Mouse (Mus musculus): ENCODE measurements around the gene Ube2s. TPM values are rescaled to one million over a fixed set of nuclear protein-coding genes. Genes with fewer than 3 reads are reported as not detected.

Ube2s gene
- 193 and 283 TPM in 2 replicates for polyA plus RNA-seq (2012; rRNA removed; ENCODE audit: low replicate concordance)

DNA sequence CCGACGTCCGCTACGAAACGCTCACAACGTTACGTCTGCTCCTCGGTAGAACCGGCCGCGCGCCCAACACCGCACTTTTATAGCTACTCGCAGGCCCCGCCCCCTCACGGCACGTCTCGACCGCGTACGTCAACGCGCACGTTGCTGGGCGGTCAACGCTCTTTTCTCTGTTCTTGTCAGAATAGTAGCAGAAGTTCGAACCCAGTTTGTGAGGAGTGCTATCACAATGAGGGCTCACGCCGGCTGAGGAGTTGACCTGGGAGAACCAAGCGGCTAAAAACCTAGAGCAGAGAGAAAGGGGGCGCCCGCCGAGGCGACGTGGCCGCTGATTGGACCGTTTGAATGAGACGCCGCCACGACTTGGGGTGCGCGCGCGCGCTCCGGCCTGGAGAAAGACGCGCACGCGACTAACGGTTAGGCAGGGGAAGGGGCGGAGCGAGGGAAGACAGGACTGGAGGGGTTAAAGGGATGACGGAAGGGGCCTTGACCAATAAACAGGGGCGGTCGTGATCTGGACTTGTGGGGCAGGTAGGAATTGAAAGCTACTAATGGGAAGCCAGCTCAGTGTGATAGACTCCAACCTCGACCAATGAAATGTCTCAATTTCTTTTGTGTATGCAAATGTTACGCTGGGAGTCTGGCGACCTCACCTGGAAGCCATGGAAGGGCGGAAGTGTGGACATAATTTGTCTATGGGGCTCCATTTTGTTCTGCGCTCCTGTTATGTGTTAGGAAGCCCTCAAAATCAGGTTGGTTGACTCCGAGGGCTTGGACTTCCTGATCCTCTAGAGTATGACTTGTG, at the start of gene Ube2s:
TSS of gene Ube2s (minus strand) at position 288 of the 802 bp plus-strand sequence.

DNA sequence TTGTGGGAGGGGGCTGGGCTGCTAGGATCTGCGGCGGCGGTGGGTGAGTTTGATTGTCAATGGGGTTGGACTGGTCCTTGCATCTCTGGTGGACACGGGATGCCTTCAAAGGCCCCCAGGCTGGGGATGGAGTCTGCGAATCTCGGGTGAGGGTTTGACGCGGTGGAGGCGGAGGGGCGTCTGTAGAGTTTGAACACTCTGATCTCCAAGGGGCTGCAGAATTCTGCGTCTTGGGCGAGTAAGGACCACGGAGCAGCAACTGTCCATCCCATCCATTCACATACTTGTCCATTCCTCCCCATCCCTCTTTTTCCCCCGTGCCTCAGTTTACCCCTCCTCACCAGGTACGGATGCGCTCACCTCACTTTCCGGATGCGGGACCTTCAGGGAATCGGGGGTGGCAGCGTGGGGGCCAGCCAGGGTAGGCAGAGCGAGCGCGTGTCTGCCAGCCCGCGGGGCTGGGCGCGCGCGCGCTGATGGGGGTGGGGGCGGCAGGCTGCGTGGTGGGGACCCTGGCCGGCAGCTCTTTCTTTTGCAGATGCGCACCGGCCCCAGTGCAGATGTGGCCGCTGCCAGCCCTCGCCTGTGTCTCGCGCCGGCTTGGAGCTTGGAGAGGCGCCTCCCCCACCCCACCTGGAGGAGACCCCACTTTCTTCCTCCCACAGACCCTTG, 32.0 kb upstream of the Ube2s start, which contains the start of gene Shisa7:
TSS of gene Shisa7 (minus strand) at position 452 of the 672 bp plus-strand sequence.

DNA sequence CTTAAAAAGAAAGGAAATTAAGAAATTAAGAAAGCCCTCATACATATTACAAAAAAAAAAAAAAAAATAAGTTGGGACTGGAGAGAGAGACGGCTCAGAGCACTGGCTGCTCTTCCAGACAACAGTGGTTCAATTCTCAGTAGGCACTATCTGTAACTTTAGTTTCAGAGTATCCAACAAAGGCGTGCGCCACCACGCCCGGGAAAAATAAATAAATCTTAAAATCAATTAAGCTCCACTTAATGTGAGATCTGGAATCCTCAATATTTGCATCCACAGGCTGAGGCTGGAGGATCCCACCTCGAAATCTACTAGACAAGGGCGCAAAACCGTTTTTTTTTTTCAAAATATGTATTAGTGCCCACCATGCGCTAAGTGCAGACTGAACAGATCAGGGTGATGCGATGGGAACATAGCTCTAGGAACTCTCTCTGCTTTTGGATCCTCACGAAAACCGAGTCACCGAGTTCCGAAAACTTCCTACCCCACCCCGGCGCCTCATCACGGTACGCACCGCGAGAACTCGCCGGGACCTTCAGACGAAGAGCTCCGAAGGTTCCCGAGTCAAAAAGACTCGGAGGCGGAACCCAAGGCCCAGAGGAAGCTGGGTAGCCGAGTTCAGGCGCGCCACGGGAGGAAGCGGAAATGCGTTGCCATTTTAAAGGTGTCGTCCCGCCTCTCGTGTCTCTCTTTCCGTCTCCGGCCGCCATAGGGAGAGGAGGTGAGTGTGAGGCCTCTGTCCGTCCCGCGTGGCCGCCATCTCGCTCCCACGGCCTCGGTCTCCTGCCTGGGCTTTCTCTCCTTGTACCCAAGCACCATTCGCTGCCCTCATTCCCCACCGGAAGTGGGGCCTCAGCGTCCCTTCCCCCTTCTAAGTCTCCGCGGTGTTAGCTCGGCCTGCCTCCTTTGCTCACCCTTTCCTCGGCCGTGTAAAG, 19.8 kb downstream of the Ube2s start, which contains the start of gene Rpl28:
TSS of gene Rpl28 (plus strand) at position 597 of the 935 bp plus-strand sequence.

DNA sequence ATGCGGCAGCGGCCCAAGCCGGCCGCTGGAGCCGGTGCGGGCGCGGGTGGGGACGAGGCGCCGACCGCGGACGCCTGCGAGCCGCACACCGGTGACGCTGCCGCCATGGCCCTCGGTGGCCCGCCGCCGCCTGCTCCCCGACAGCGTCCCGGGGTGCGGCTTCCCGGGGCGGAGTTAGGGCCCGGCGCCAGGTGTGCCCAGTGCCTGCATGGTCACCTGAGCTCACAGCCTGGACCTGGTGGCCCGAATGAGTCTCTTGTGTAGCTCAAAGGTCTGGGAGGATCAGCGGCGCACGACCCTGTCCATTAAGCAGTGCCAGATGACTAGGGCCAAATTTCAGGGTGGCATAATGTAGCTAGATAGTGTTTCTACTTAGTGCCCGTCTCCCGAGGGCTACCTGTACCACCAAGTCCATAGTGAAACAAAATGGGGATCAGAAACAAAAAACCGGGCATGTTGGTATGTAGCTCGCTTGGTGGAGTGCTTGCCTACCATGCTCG, 22.9 kb downstream of the Ube2s start, which contains the start of gene Tmem238:
TSS of gene Tmem238 (minus strand) at position 221 of the 500 bp plus-strand sequence.

DNA sequence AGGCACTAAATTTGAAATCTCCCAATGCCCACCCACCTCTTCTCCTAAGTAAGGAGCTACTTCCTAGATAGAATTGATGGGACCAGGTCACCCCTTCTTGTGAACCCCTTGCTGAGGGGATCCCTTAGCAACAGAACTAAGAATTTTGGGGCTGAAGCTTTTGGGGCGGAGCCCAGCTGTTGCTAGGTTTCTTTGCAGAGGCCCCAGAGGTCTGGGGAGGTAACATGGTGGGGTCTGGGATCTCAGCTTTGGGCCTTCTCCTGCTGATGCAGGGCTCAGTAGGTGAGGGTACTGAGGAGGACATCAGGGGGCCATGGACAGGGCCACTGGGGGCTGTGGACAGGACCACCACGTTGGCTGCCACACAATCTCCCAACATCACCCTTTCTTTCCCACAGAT, 29.6 kb downstream of the Ube2s start, which contains the start of the genes Il11 and Tmem190:
TSS of gene Il11 (minus strand) at position 101 of the 400 bp plus-strand sequence.
TSS of gene Tmem190 (plus strand) at position 179 of the 400 bp plus-strand sequence.

DNA sequence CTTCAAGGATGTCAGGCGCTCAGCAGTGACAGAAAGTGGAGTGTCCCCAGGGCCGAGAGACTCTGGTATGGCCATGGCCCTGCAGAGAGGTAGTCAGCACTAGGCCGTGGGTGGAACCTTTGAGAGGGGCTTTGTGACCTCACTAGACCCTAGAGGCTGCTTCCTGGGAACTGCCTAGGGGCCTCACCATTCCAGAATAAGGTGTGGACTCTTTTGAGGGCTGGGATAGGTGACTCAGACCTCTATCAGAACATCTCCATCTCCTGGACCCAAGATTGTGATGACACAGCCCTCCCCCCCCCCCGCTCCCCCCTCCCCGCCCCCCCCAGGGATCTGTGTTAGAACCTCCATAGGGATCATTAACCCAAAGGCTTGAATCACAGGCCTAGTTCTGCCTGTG, 41.2 kb downstream of the Ube2s start, which contains the start of gene Fam71e2:
TSS of gene Fam71e2 (minus strand) at position 101 of the 400 bp plus-strand sequence.

DNA sequence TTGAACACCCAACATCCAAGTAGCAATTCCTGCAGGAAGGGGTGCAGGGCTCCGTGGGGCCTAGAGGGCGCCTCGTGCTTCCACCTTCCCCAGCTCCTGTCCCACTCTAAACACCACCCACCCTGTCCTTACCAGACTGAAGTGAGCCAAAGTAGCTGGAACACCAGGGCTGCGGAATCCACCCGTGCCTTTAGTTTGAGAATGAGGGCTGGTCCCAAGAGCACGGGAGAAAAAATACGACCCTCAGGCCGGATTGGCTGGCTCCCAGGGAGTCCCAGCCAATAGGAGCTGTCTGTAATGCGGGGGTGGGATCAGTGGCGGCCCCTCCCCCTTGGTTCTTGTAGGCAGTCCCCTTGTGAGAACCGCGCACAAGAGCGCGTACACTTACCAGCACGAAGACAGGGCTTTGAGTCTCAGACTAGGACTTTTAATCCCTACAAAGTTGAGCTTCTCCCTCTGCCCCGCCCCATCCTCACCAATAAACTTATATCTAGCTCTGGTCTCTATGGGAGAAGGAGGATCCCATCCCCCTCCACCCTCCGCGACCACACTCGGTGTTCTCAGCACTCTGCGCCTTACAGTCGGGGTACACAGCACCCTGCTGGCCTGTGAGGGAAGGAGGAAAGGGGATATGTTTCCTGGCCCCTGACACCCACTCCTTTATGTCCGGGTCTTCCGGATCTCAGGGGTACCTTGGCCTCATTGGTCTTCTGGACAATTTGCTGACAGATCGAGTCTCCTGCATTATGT, 59.4 kb downstream of the Ube2s start, which contains the start of gene Cox6b2:
TSS of gene Cox6b2 (minus strand) at position 274 of the 750 bp plus-strand sequence.

Other genes starting within 250 kb of the Ube2s start
- 0.06 TPM in 1 of 2 replicates, not detected in the other for gene Ptprh, start 208.5 kb downstream of the Ube2s start, polyA plus RNA-seq (2012; rRNA removed; ENCODE audit: low replicate concordance)
- 14.9 and 19.6 TPM in 2 replicates for gene Tmem86b, start 181.2 kb downstream of the Ube2s start, polyA plus RNA-seq (2012; rRNA removed; ENCODE audit: low replicate concordance)
- gene Ppp6r1, start 153.6 kb downstream of the Ube2s start, polyA plus RNA-seq (2012; rRNA removed; ENCODE audit: low replicate concordance), result 109 and 135 TPM in 2 replicates
- 29.8 and 46.7 TPM in 2 replicates for gene Hspbp1, start 127.5 kb downstream of the Ube2s start, polyA plus RNA-seq (2012; rRNA removed; ENCODE audit: low replicate concordance)
- gene Brsk1, start 122.0 kb downstream of the Ube2s start, polyA plus RNA-seq (2012; rRNA removed; ENCODE audit: low replicate concordance), result 4.4 and 6.0 TPM in 2 replicates
- gene Tmem150b, start 87.3 kb downstream of the Ube2s start, polyA plus RNA-seq (2012; rRNA removed; ENCODE audit: low replicate concordance), result 2.0 and 2.5 TPM in 2 replicates
- gene Kmt5c, start 72.5 kb downstream of the Ube2s start, polyA plus RNA-seq (2012; rRNA removed; ENCODE audit: low replicate concordance), result 95.7 and 216 TPM in 2 replicates
- 13.8 and 18.7 TPM in 2 replicates for gene Cox6b2, start 59.5 kb downstream of the Ube2s start, polyA plus RNA-seq (2012; rRNA removed; ENCODE audit: low replicate concordance)
- gene Fam71e2, start 41.3 kb downstream of the Ube2s start, polyA plus RNA-seq (2012; rRNA removed; ENCODE audit: low replicate concordance), result 0.10 TPM in 1 of 2 replicates, not detected in the other
- gene Il11, start 29.7 kb downstream of the Ube2s start, polyA plus RNA-seq (2012; rRNA removed; ENCODE audit: low replicate concordance), result 0.36 and 0.78 TPM in 2 replicates
- not detected in 2 replicates for gene Tmem190, start 29.7 kb downstream of the Ube2s start, polyA plus RNA-seq (2012; rRNA removed; ENCODE audit: low replicate concordance)
- gene Tmem238, start 22.9 kb downstream of the Ube2s start, polyA plus RNA-seq (2012; rRNA removed; ENCODE audit: low replicate concordance), result 18.4 and 84.5 TPM in 2 replicates
- 252 and 384 TPM in 2 replicates for gene Rpl28, start 19.7 kb downstream of the Ube2s start, polyA plus RNA-seq (2012; rRNA removed; ENCODE audit: low replicate concordance)
- gene Shisa7, start 32.1 kb upstream of the Ube2s start, polyA plus RNA-seq (2012; rRNA removed; ENCODE audit: low replicate concordance), result 0.54 and 1.0 TPM in 2 replicates
- gene Isoc2b, start 57.7 kb upstream of the Ube2s start, polyA plus RNA-seq (2012; rRNA removed; ENCODE audit: low replicate concordance), result 39.7 and 42.5 TPM in 2 replicates
- gene Isoc2a, start 64.6 kb upstream of the Ube2s start, polyA plus RNA-seq (2012; rRNA removed; ENCODE audit: low replicate concordance), result 45.1 and 54.4 TPM in 2 replicates
- gene Gm36210, start 93.9 kb upstream of the Ube2s start, polyA plus RNA-seq (2012; rRNA removed; ENCODE audit: low replicate concordance), result 0.17 and 0.85 TPM in 2 replicates
- gene Zfp628, start 102.6 kb upstream of the Ube2s start, polyA plus RNA-seq (2012; rRNA removed; ENCODE audit: low replicate concordance), result 15.7 and 34.3 TPM in 2 replicates
- gene Nat14, start 109.4 kb upstream of the Ube2s start, polyA plus RNA-seq (2012; rRNA removed; ENCODE audit: low replicate concordance), result 2.9 and 7.1 TPM in 2 replicates
- 17.9 and 19.0 TPM in 2 replicates for gene Ssc5d, start 113.2 kb upstream of the Ube2s start, polyA plus RNA-seq (2012; rRNA removed; ENCODE audit: low replicate concordance)
- 3.7 and 91.9 TPM in 2 replicates for gene Sbk2, start 151.8 kb upstream of the Ube2s start, polyA plus RNA-seq (2012; rRNA removed; ENCODE audit: low replicate concordance)
- gene Sbk3, start 158.6 kb upstream of the Ube2s start, polyA plus RNA-seq (2012; rRNA removed; ENCODE audit: low replicate concordance), result 0.25 and 1.3 TPM in 2 replicates
- 72.4 and 81.0 TPM in 2 replicates for gene Zfp579, start 183.6 kb upstream of the Ube2s start, polyA plus RNA-seq (2012; rRNA removed; ENCODE audit: low replicate concordance)
- 35.2 and 68.4 TPM in 2 replicates for gene Zfp524, start 201.8 kb upstream of the Ube2s start, polyA plus RNA-seq (2012; rRNA removed; ENCODE audit: low replicate concordance)
- gene Fiz1, start 202.1 kb upstream of the Ube2s start, polyA plus RNA-seq (2012; rRNA removed; ENCODE audit: low replicate concordance), result 34.7 and 40.0 TPM in 2 replicates
- gene Gm44973, start 202.9 kb upstream of the Ube2s start, polyA plus RNA-seq (2012; rRNA removed; ENCODE audit: low replicate concordance), result not detected in 2 replicates
- 33.5 and 79.1 TPM in 2 replicates for gene Zfp865, start 207.8 kb upstream of the Ube2s start, polyA plus RNA-seq (2012; rRNA removed; ENCODE audit: low replicate concordance)
- 1.5 and 3.1 TPM in 2 replicates for gene Ccdc106, start 208.0 kb upstream of the Ube2s start, polyA plus RNA-seq (2012; rRNA removed; ENCODE audit: low replicate concordance)
- not detected in 2 replicates for gene 4632433K11Rik, start 221.5 kb upstream of the Ube2s start, polyA plus RNA-seq (2012; rRNA removed; ENCODE audit: low replicate concordance)
- 4.6 and 5.6 TPM in 2 replicates for gene Zfp784, start 225.9 kb upstream of the Ube2s start, polyA plus RNA-seq (2012; rRNA removed; ENCODE audit: low replicate concordance)
- gene Zfp580, start 238.9 kb upstream of the Ube2s start, polyA plus RNA-seq (2012; rRNA removed; ENCODE audit: low replicate concordance), result 19.3 and 35.9 TPM in 2 replicates
- 156 and 169 TPM in 2 replicates for gene U2af2, start 249.6 kb upstream of the Ube2s start, polyA plus RNA-seq (2012; rRNA removed; ENCODE audit: low replicate concordance)

All from mammary gland, adult 2 months (tissue).